Mouse (Mus musculus) MEL (cell line): ENCODE results near the gene Rpain.

Experiments used
- CHD1 ChIP-seq: IDR thresholded peaks from 2 replicates; pipeline ENCODE4 v1.6.1; 2012; ENCODE audit warnings: low read depth, mild to moderate bottlenecking, inconsistent platforms, low read length, improper control_type of control experiment
- CTCF ChIP-seq, 3 experiments: IDR thresholded peaks in 2 of 3; conservative IDR thresholded peaks in 1 of 3; 2 replicates each; pipeline ENCODE4 v1.5.1; 2011 to 2012; ENCODE audit warnings: low read length in 3 of 3, low read depth in 2 of 3, mild to moderate bottlenecking in 2 of 3, improper control_type of control experiment in 1 of 3, inconsistent platforms in 1 of 3, mixed read lengths in 1 of 3, moderate library complexity in 1 of 3; ENCODE audit not compliant: control insufficient read depth in 1 of 3, insufficient read depth in 1 of 3, poor library complexity in 1 of 3, severe bottlenecking in 1 of 3
- EP300 ChIP-seq, 2 experiments: IDR thresholded peaks; 2 replicates each; pipeline ENCODE4 v1.6.1; 2011; ENCODE audit warnings: improper control_type of control experiment in 2 of 2, low read length in 2 of 2, low read depth in 1 of 2, mild to moderate bottlenecking in 1 of 2
- GABPA ChIP-seq: IDR thresholded peaks from 2 replicates; pipeline ENCODE4 v1.6.1; 2012; ENCODE audit warnings: low read depth, mild to moderate bottlenecking, inconsistent platforms, low read length, improper control_type of control experiment, moderate library complexity
- GATA1 ChIP-seq: IDR thresholded peaks from 2 replicates; pipeline ENCODE4 v1.6.1; 2011; ENCODE audit warnings: low read depth, low read length, improper control_type of control experiment
- KAT2A ChIP-seq: conservative IDR thresholded peaks from 2 replicates; pipeline ENCODE4 v1.6.1; 2012; ENCODE audit warnings: low read depth, low read length, improper control_type of control experiment, inconsistent platforms
- MAFK ChIP-seq: IDR thresholded peaks from 2 replicates; pipeline ENCODE4 v1.6.1; 2011; ENCODE audit warnings: low read depth, mild to moderate bottlenecking, low read length, improper control_type of control experiment, borderline replicate concordance
- POLR2A ChIP-seq, 2 experiments: IDR thresholded peaks; 2 replicates each; pipeline ENCODE4 v1.6.1; 2011 to 2012; ENCODE audit warnings: low read length in 2 of 2, mild to moderate bottlenecking in 2 of 2, control low read depth in 1 of 2, improper control_type of control experiment in 1 of 2, low read depth in 1 of 2, moderate library complexity in 1 of 2; ENCODE audit not compliant: control insufficient read depth in 1 of 2, insufficient read depth in 1 of 2, poor library complexity in 1 of 2
- POLR2AphosphoS2 ChIP-seq: IDR thresholded peaks from 2 replicates; pipeline ENCODE4 v1.6.1; 2011; ENCODE audit warnings: low read length, improper control_type of control experiment
- RCOR1 ChIP-seq: IDR thresholded peaks from 2 replicates; pipeline ENCODE4 v1.6.1; 2012; ENCODE audit warnings: low read depth, mild to moderate bottlenecking, inconsistent platforms, low read length, improper control_type of control experiment
- SIN3A ChIP-seq: IDR thresholded peaks from 2 replicates; pipeline ENCODE4 v1.6.1; 2012; ENCODE audit warnings: low read length, improper control_type of control experiment, inconsistent platforms
- USF2 ChIP-seq, 2 experiments: IDR thresholded peaks; 2 replicates each; pipeline ENCODE4 v1.6.1; 2011 to 2012; ENCODE audit warnings: improper control_type of control experiment in 2 of 2, low read length in 2 of 2, borderline replicate concordance in 1 of 2, inconsistent platforms in 1 of 2, low read depth in 1 of 2, mild to moderate bottlenecking in 1 of 2; ENCODE audit not compliant: insufficient read depth in 1 of 2
- ZNF384 ChIP-seq: IDR thresholded peaks from 2 replicates; pipeline ENCODE4 v1.6.1; 2012; ENCODE audit warnings: low read depth, mild to moderate bottlenecking, inconsistent platforms, low read length, improper control_type of control experiment

DNA sequence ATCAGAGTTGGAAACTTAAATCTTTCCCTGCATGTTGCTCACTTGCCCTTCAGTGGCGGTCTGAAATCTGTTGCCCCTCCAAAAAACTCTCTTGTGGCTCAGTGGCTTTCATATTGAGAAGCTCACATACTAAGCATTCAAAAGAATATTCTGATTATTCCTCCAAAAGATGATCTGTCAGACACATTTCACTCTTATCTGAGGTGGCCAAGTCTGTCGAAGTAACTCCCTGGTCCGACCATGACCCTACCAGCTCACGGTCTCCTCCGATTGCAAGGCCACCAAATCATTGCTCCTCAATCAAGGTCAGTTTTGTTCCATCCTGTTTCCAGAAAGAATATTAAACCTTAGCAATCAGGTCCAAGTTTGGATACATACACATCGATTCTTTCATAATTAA is 37.0 kb downstream of the Rpain start:
- TF ChIP-seq USF2 (IDR thresholded peaks at IDR 0.05; ENCODE audit: borderline replicate concordance in 1 of 2, insufficient read depth in 1 of 2, low read depth in 1 of 2, low read length in 2 of 2): no peak
- TF ChIP-seq POLR2A (IDR thresholded peaks at IDR 0.05; ENCODE audit: control insufficient read depth in 1 of 2, insufficient read depth in 1 of 2, low read depth in 1 of 2, low read length in 2 of 2, poor library complexity in 1 of 2): no peak
- no peak for TF ChIP-seq CHD1
- TF ChIP-seq GATA1: no peak
- no peak for TF ChIP-seq POLR2AphosphoS2
- no peak for TF ChIP-seq RCOR1
- TF ChIP-seq EP300 (IDR thresholded peaks at IDR 0.05; ENCODE audit: low read depth in 1 of 2, low read length in 2 of 2): no peak
- TF ChIP-seq GABPA: no peak
- no peak for TF ChIP-seq CTCF (IDR thresholded peaks at IDR 0.05 in 2 of 3, conservative IDR thresholded peaks at IDR 0.05 in 1 of 3; ENCODE audit: control insufficient read depth in 1 of 3, insufficient read depth in 1 of 3, low read depth in 2 of 3, low read length in 3 of 3, poor library complexity in 1 of 3, severe bottlenecking in 1 of 3)
- TF ChIP-seq KAT2A: no peak
- TF ChIP-seq SIN3A: no peak
- TF ChIP-seq MAFK: no peak
- no peak for TF ChIP-seq ZNF384
